Comparison of ENCODE assay signal across 21 mouse cellular contexts in genomic region chr1:84872939-84873338, GRCm38 (mm10). TPM values are rescaled to one million over a fixed set of nuclear protein-coding genes. Genes with fewer than 3 reads are reported as not detected.
DNase-seq lines count a peak whose midpoint lies in the region; ATAC-seq lines count a peak whose summit lies in the region.
"Had no signal": no experiment of that assay in that cellular context is flagged by ENCODE, and none has a peak within 500 bp of the region (broad histone marks: within the 10 kb centered on the region; RNA-seq: fewer than 3 reads in every experiment).

No protein-coding gene starts in this region.

- H3K27me3 ChIP-seq in kidney, embryonic 15.5 days, result no peaks in the 10 kb centered on the region
- no peaks in the 10 kb centered on the region for H3K27me3 ChIP-seq in midbrain, embryonic 11.5 days (ENCODE audit: control insufficient read depth, insufficient read depth, low read length)
- no peaks in the 10 kb centered on the region for H3K27me3 ChIP-seq in midbrain, embryonic 13.5 days
- H3K27me3 ChIP-seq: CH12.LX; embryonic facial prominence, embryonic 12.5 days; forebrain, embryonic 15.5 days; hindbrain, embryonic 12.5 days; Patski had no signal

- H3K4me1 ChIP-seq in kidney, embryonic 15.5 days, result 0 out of 2 replicates have a peak, but pooled peaks cover 7% of the 10 kb centered on the region
- no peaks in the 10 kb centered on the region for H3K4me1 ChIP-seq in midbrain, embryonic 11.5 days (ENCODE audit: control insufficient read depth, insufficient read depth, low read length)
- peaks cover 3% of the 10 kb centered on the region; the same call in 1 of the 2 replicates for H3K4me1 ChIP-seq in midbrain, embryonic 13.5 days (replicated peaks)
- H3K4me1 ChIP-seq: embryonic facial prominence, embryonic 12.5 days; forebrain, embryonic 15.5 days; hindbrain, embryonic 12.5 days had no signal

- H3K9ac ChIP-seq in kidney, embryonic 15.5 days, result no peak overlapping the region
- H3K9ac ChIP-seq in midbrain, embryonic 11.5 days (ENCODE audit: low read length), result no peak overlapping the region
- H3K9ac ChIP-seq in midbrain, embryonic 13.5 days (replicated peaks), result no peak overlapping the region
- H3K9ac ChIP-seq: embryonic facial prominence, embryonic 12.5 days; forebrain, embryonic 15.5 days; hindbrain, embryonic 12.5 days had no signal

- ATAC-seq in kidney, embryonic 15.5 days (replicated peaks; ENCODE audit: low FRiP score), result no peak
- no peak for ATAC-seq in midbrain, embryonic 11.5 days (ENCODE audit: low FRiP score)
- ATAC-seq in midbrain, embryonic 13.5 days, result no peak
- ATAC-seq: forebrain, embryonic 15.5 days; hindbrain, embryonic 16.5 days; Patski had no signal

- H3K36me3 ChIP-seq in kidney, embryonic 15.5 days, result no peaks in the 10 kb centered on the region
- no peaks in the 10 kb centered on the region for H3K36me3 ChIP-seq in midbrain, embryonic 11.5 days (ENCODE audit: control insufficient read depth, insufficient read depth, low read length)
- H3K36me3 ChIP-seq in midbrain, embryonic 13.5 days, result no peaks in the 10 kb centered on the region
- H3K36me3 ChIP-seq: embryonic facial prominence, embryonic 12.5 days; forebrain, embryonic 15.5 days; heart, embryonic 10.5 days; hindbrain, embryonic 12.5 days had no signal

- H3K4me3 ChIP-seq in kidney, embryonic 15.5 days (replicated peaks), result no peak overlapping the region
- H3K4me3 ChIP-seq in midbrain, embryonic 11.5 days (ENCODE audit: low read depth, low read length), result no peak overlapping the region
- no peak overlapping the region for H3K4me3 ChIP-seq in midbrain, embryonic 13.5 days (replicated peaks)
- H3K4me3 ChIP-seq: embryonic facial prominence, embryonic 12.5 days; forebrain, embryonic 15.5 days; heart, embryonic 10.5 days; hindbrain, embryonic 12.5 days had no signal

- peak overlapping the region; percentile 68; the same call in 1 of the 2 replicates for H3K27ac ChIP-seq in kidney, embryonic 15.5 days
- no peak overlapping the region for H3K27ac ChIP-seq in midbrain, embryonic 11.5 days (ENCODE audit: low read depth, low read length)
- H3K27ac ChIP-seq in midbrain, embryonic 13.5 days, result no peak overlapping the region
- H3K27ac ChIP-seq: embryonic facial prominence, embryonic 12.5 days; forebrain, embryonic 15.5 days; heart, embryonic 10.5 days; hindbrain, embryonic 12.5 days had no signal

- WGBS in kidney, embryonic 15.5 days, result 47% methylated on average over 4 of the region's 4 CpGs
- WGBS in midbrain, embryonic 11.5 days, result 65% methylated on average over 4 of the region's 4 CpGs
- 81% methylated on average over 4 of the region's 4 CpGs for WGBS in midbrain, embryonic 13.5 days

- H3K9me3 ChIP-seq in kidney, embryonic 15.5 days (replicated peaks), result no peaks in the 10 kb centered on the region
- H3K9me3 ChIP-seq in midbrain, embryonic 11.5 days (ENCODE audit: control insufficient read depth, low read length), result no peaks in the 10 kb centered on the region
- H3K9me3 ChIP-seq in midbrain, embryonic 13.5 days, result no peaks in the 10 kb centered on the region
- H3K9me3 ChIP-seq: embryonic facial prominence, embryonic 12.5 days; forebrain, embryonic 15.5 days; heart, embryonic 10.5 days; hindbrain, embryonic 12.5 days had no signal

- no peak overlapping the region for H3K4me2 ChIP-seq in kidney, embryonic 15.5 days
- H3K4me2 ChIP-seq in midbrain, embryonic 11.5 days, result no peak overlapping the region
- no peak overlapping the region for H3K4me2 ChIP-seq in midbrain, embryonic 13.5 days (replicated peaks)
- H3K4me2 ChIP-seq: embryonic facial prominence, embryonic 12.5 days; forebrain, embryonic 15.5 days; hindbrain, embryonic 12.5 days had no signal

- DNase-seq in kidney, postnatal 36 days, result no peak
- DNase-seq in midbrain, embryonic 11.5 days (ENCODE audit: low spot score, missing footprints), result peak; percentile 69
- DNase-seq in R1 (ENCODE audit: low read depth, low spot score), result peak; percentile 44
- DNase-seq in cerebellum, adult 9-10 months, result no peak
- DNase-seq: adrenal gland, adult 8-10 months; cerebellum, adult 11 months; cerebellum, adult 8-10 months; cerebellum, postnatal 25 days; gastrocnemius, postnatal 36 days; heart, adult 18-20 months; heart, postnatal 10 days; heart, postnatal 4 days had no signal

RNA-seq across cellular contexts. Expression of gene Trip12, which starts 32.6 kb away (rescaled TPM):
- 61.5 and 65.3 TPM in 2 replicates for polyA plus RNA-seq in kidney, embryonic 15.5 days (2015; fragmentation: Nextera tagmentation; extraction: Ambion mirVana)
- polyA plus RNA-seq in midbrain, embryonic 11.5 days (2014; fragmentation: Nextera tagmentation; extraction: Ambion mirVana), result 99.4 and 107 TPM in 2 replicates
- 78.5 and 85.0 TPM in 2 replicates for polyA plus RNA-seq in midbrain, embryonic 13.5 days (2015; fragmentation: Nextera tagmentation; extraction: Ambion mirVana)

RNA-seq across cellular contexts. Expression of gene Fbxo36, which starts 33.3 kb away (rescaled TPM):
- 10.4 and 11.1 TPM in 2 replicates for polyA plus RNA-seq in kidney, embryonic 15.5 days (2015; fragmentation: Nextera tagmentation; extraction: Ambion mirVana)
- polyA plus RNA-seq in midbrain, embryonic 11.5 days (2014; fragmentation: Nextera tagmentation; extraction: Ambion mirVana), result 10.7 and 12.3 TPM in 2 replicates
- polyA plus RNA-seq in midbrain, embryonic 13.5 days (2015; fragmentation: Nextera tagmentation; extraction: Ambion mirVana), result 6.5 and 8.5 TPM in 2 replicates

Comparison
In these comparisons a context has a peak if more than half of its experiments do, and no peak if none do; other contexts are left out.
1. DNase-seq: peak in midbrain, embryonic 11.5 days (single experiment) and R1 (single experiment); none in kidney, postnatal 36 days (0 of 2) and cerebellum, adult 9-10 months (single experiment).